ENCODE assay signal across 20 mouse cellular contexts in the genomic region with DNA sequence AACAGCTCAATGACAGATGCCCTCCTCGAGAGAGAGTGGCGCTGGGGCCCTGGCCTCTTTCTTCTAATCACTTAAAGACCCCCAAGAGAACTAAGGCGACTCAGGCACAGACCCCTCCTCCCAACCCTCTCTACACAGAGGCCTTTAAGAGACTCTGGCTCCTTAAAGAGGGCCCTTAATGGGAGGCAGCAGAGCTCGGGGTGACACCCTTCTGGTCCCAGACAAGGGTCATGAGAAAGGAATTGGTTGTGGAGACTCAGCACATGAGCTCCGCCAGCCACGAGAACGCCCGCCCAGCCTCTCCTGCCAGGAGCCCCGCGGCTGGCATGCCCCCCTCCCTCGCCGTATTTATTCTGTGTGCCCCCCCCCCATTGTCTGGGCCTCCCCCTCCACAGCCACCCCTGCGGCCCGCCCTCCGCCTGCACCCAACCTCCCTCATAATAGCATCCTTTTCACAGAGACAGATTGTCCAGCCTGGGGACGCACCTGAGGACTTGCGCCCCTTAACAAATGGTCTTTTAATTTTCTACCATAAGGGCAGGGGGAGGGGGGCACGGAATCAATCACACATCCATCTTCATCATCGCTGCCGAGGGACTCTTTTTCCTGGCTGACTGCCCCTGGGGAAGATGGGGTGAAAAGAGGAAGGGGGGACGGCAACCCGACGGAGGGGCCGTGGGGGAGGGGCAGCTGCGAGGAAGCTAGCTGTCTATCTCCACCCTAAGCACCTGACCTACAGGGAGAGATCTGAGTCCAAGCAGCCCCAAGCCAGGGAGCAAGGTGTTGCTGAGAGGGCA. TPM values are rescaled to one million over a fixed set of nuclear protein-coding genes. Genes with fewer than 3 reads are reported as not detected.
DNase-seq lines count a peak whose midpoint lies in the region; ATAC-seq and TF ChIP-seq lines count a peak whose summit lies in the region.
"Had no signal": no experiment of that assay in that cellular context is flagged by ENCODE, and none has a peak within 500 bp of the region (broad histone marks: within the 10 kb centered on the region; RNA-seq: fewer than 3 reads in every experiment).

No protein-coding gene starts in this region.

- H3K4me3 ChIP-seq in forebrain, embryonic 11.5 days (ENCODE audit: low read depth, low read length), result no peak overlapping the region
- no peak overlapping the region for H3K4me3 ChIP-seq in forebrain, postnatal 0 days (ENCODE audit: low read depth, low read length)
- H3K4me3 ChIP-seq in hindbrain, embryonic 14.5 days (replicated peaks; ENCODE audit: low read length), result no peak overlapping the region
- no peak overlapping the region for H3K4me3 ChIP-seq in neural tube, embryonic 12.5 days
- H3K4me3 ChIP-seq: embryonic facial prominence, embryonic 13.5 days; heart, adult 2 months; layer of hippocampus, adult 2 months had no signal

- 0 out of 2 replicates have a peak overlapping the region, but pooled peaks have one; percentile 24 for H3K4me2 ChIP-seq in forebrain, embryonic 11.5 days (ENCODE audit: low read depth, low read length, severe bottlenecking)
- no peak overlapping the region for H3K4me2 ChIP-seq in forebrain, postnatal 0 days (ENCODE audit: low read depth)
- no peak overlapping the region for H3K4me2 ChIP-seq in hindbrain, embryonic 14.5 days (replicated peaks)
- peak overlapping the region; percentile 16; the same call in 1 of the 2 replicates for H3K4me2 ChIP-seq in neural tube, embryonic 12.5 days (replicated peaks)
- H3K4me2 ChIP-seq: embryonic facial prominence, embryonic 13.5 days had no signal

- DNase-seq in forebrain, embryonic 11.5 days (ENCODE audit: low spot score), result no peak
- DNase-seq in forebrain, postnatal 0 days, result no peak
- DNase-seq in brain, embryonic 14.5 days (ENCODE audit: low read depth), result peak; percentile 54
- no peak for DNase-seq in hindbrain, embryonic 14.5 days (ENCODE audit: low spot score)
- DNase-seq in right cerebral cortex, postnatal 36 days (ENCODE audit: low spot score in 2 of 2), result no peak
- DNase-seq in gastrocnemius, postnatal 10 days, result no peak
- DNase-seq: adrenal gland, adult 2 months; cerebellum, adult 9-10 months; heart, adult 2 months had no signal

- H3K4me1 ChIP-seq in forebrain, embryonic 11.5 days (replicated peaks; ENCODE audit: control insufficient read depth, insufficient read depth, low read length), result peaks cover 9% of the 10 kb centered on the region
- H3K4me1 ChIP-seq in forebrain, postnatal 0 days (ENCODE audit: insufficient read depth), result no peaks in the 10 kb centered on the region
- peaks cover 21% of the 10 kb centered on the region for H3K4me1 ChIP-seq in hindbrain, embryonic 14.5 days (replicated peaks; ENCODE audit: control insufficient read depth, insufficient read depth, low read length)
- H3K4me1 ChIP-seq in neural tube, embryonic 12.5 days, result peaks cover 24% of the 10 kb centered on the region

- ATAC-seq in forebrain, embryonic 11.5 days (replicated peaks; ENCODE audit: low FRiP score), result 0 out of 2 replicates have a peak, but pooled peaks have one; percentile 21
- no peak for ATAC-seq in forebrain, postnatal 0 days
- ATAC-seq in hindbrain, embryonic 14.5 days (ENCODE audit: low FRiP score), result peak; percentile 43; the same call in 1 of the 2 replicates
- peak; percentile 71 for ATAC-seq in neural tube, embryonic 12.5 days (ENCODE audit: low FRiP score, low read depth)
- ATAC-seq: intestine, embryonic 16.5 days had no signal

- no peaks in the 10 kb centered on the region for H3K9me3 ChIP-seq in forebrain, embryonic 11.5 days (ENCODE audit: control insufficient read depth, low read length)
- no peaks in the 10 kb centered on the region for H3K9me3 ChIP-seq in forebrain, postnatal 0 days (ENCODE audit: low read length)
- no peaks in the 10 kb centered on the region for H3K9me3 ChIP-seq in hindbrain, embryonic 14.5 days (ENCODE audit: control insufficient read depth, low read length)
- H3K9me3 ChIP-seq in neural tube, embryonic 12.5 days, result no peaks in the 10 kb centered on the region
- H3K9me3 ChIP-seq: embryonic facial prominence, embryonic 13.5 days had no signal

- peaks cover 19% of the 10 kb centered on the region for H3K27me3 ChIP-seq in forebrain, embryonic 11.5 days (ENCODE audit: control insufficient read depth, insufficient read depth, low read length)
- peaks cover 16% of the 10 kb centered on the region for H3K27me3 ChIP-seq in forebrain, postnatal 0 days (ENCODE audit: insufficient read depth, low read length)
- peaks cover 6% of the 10 kb centered on the region for H3K27me3 ChIP-seq in hindbrain, embryonic 14.5 days (ENCODE audit: control insufficient read depth, insufficient read depth, low read length)
- H3K27me3 ChIP-seq in neural tube, embryonic 12.5 days (replicated peaks), result peaks cover 24% of the 10 kb centered on the region

- H3K9ac ChIP-seq in forebrain, embryonic 11.5 days (ENCODE audit: low read length), result peak overlapping the region; percentile 12; the same call in 1 of the 2 replicates
- H3K9ac ChIP-seq in forebrain, postnatal 0 days, result no peak overlapping the region
- H3K9ac ChIP-seq in hindbrain, embryonic 14.5 days, result no peak overlapping the region
- no peak overlapping the region for H3K9ac ChIP-seq in neural tube, embryonic 12.5 days
- H3K9ac ChIP-seq: embryonic facial prominence, embryonic 13.5 days had no signal

- WGBS in forebrain, embryonic 11.5 days, result 15% methylated on average over 25 of the region's 25 CpGs
- WGBS in forebrain, postnatal 0 days, result 14% methylated on average over 25 of the region's 25 CpGs
- WGBS in hindbrain, embryonic 14.5 days, result 7% methylated on average over 23 of the region's 25 CpGs
- WGBS in neural tube, embryonic 12.5 days, result 9% methylated on average over 24 of the region's 25 CpGs

- TF ChIP-seq CTCF in forebrain, postnatal 0 days (IDR thresholded peaks at IDR 0.05; ENCODE audit: low read depth), result no peak
- TF ChIP-seq CTCF in brain, embryonic 14.5 days (IDR thresholded peaks at IDR 0.05; ENCODE audit: borderline replicate concordance, extremely low read depth, insufficient read depth, insufficient read length), result no peak

- no peak overlapping the region for H3K27ac ChIP-seq in forebrain, embryonic 11.5 days (ENCODE audit: low read depth, low read length)
- H3K27ac ChIP-seq in forebrain, postnatal 0 days (ENCODE audit: low read depth, low read length), result no peak overlapping the region
- peak overlapping the region; percentile 62 for H3K27ac ChIP-seq in hindbrain, embryonic 14.5 days
- H3K27ac ChIP-seq in neural tube, embryonic 12.5 days, result peak overlapping the region; percentile 53; the same call in 1 of the 2 replicates
- H3K27ac ChIP-seq: embryonic facial prominence, embryonic 13.5 days; heart, adult 2 months; layer of hippocampus, adult 2 months had no signal

- no peak for TF ChIP-seq POLR2A in brain, embryonic 14.5 days (IDR thresholded peaks at IDR 0.05; ENCODE audit: borderline replicate concordance, extremely low read depth, insufficient read depth, insufficient read length, poor library complexity, severe bottlenecking)

- no peaks in the 10 kb centered on the region for H3K36me3 ChIP-seq in forebrain, embryonic 11.5 days (ENCODE audit: control insufficient read depth, insufficient read depth, low read length)
- H3K36me3 ChIP-seq in forebrain, postnatal 0 days (ENCODE audit: insufficient read depth), result no peaks in the 10 kb centered on the region
- no peaks in the 10 kb centered on the region for H3K36me3 ChIP-seq in hindbrain, embryonic 14.5 days (replicated peaks; ENCODE audit: control insufficient read depth, insufficient read depth)
- no peaks in the 10 kb centered on the region for H3K36me3 ChIP-seq in neural tube, embryonic 12.5 days
- H3K36me3 ChIP-seq: embryonic facial prominence, embryonic 13.5 days had no signal

RNA-seq across cellular contexts. Expression of a gene that starts 37.4 kb away (rescaled TPM):
- polyA plus RNA-seq in forebrain, embryonic 11.5 days (2014; fragmentation: Nextera tagmentation; extraction: Ambion mirVana), result 22.7 and 25.2 TPM in 2 replicates
- 4.6 and 5.4 TPM in 2 replicates for total RNA-seq in forebrain, postnatal 0 days (2014; rRNA removed)
- polyA plus RNA-seq in forebrain, postnatal 0 days (2015; fragmentation: Nextera tagmentation; extraction: Ambion mirVana), result 1.4 and 3.7 TPM in 2 replicates
- 9.3 and 30.0 TPM in 2 replicates for polyA plus RNA-seq in brain, embryonic 14.5 days (2012; rRNA removed)
- polyA plus RNA-seq in hindbrain, embryonic 14.5 days (2014; fragmentation: Nextera tagmentation; extraction: Ambion mirVana), result 20.4 and 23.1 TPM in 2 replicates
- polyA plus RNA-seq in neural tube, embryonic 12.5 days (2016; fragmentation: Nextera tagmentation; extraction: Ambion mirVana), result 64.9 and 70.8 TPM in 2 replicates
- total RNA-seq in gastrocnemius, postnatal 10 days (2021), result not detected
- total RNA-seq: adrenal gland, adult 2 months; gastrocnemius, adult 8-10 months; heart, adult 2 months; MEL; monocyte, adult 5-6 weeks had no signal
- polyA plus RNA-seq: adrenal gland, adult 2 months; C2C12; heart, adult 2 months; heart, postnatal 0 days; intestine, embryonic 16.5 days; kidney, embryonic 16.5 days; liver, embryonic 16.5 days had no signal

Comparison
In these comparisons a context has a peak if more than half of its experiments do, and no peak if none do; other contexts are left out.
1. H3K4me2 ChIP-seq: peak in forebrain, embryonic 11.5 days (single experiment) and neural tube, embryonic 12.5 days (single experiment); none in forebrain, postnatal 0 days (single experiment) and hindbrain, embryonic 14.5 days (single experiment).
2. H3K27ac ChIP-seq: peak in hindbrain, embryonic 14.5 days (single experiment) and neural tube, embryonic 12.5 days (single experiment); none in forebrain, embryonic 11.5 days (single experiment) and forebrain, postnatal 0 days (single experiment).